Mouse (Mus musculus) MEL (cell line): ENCODE data around the gene Recql5. TPM values are rescaled to one million over a fixed set of nuclear protein-coding genes. Genes with fewer than 3 reads are reported as not detected.

Experiments
- DNase-seq: peaks from one replicate; pipeline ENCODE4 v3.0.0; 2011; ENCODE audit warnings: low read depth, low spot score
- H3K27ac ChIP-seq: 2 replicates; pipeline ENCODE4 v1.5.1; 2012; ENCODE audit warnings: low read depth, mild to moderate bottlenecking, control low read depth, low read length, moderate library complexity; ENCODE audit not compliant: control insufficient read depth
- H3K27me3 ChIP-seq, 2 experiments: fragments of 150-350 bp in 1 of 2; sonication (generic) in 1 of 2; 2 replicates each; pipeline ENCODE4 v1.6.1; 2012; ENCODE audit warnings: low read length in 2 of 2, mild to moderate bottlenecking in 2 of 2, improper control_type of control experiment in 1 of 2, moderate library complexity in 1 of 2; ENCODE audit not compliant: insufficient read depth in 2 of 2, control insufficient read depth in 1 of 2
- H3K36me3 ChIP-seq, 2 experiments: 2 replicates each; pipeline ENCODE4 v1.6.1; 2012 to 2014; ENCODE audit warnings: low read length in 2 of 2, improper control_type of control experiment in 1 of 2, inconsistent platforms in 1 of 2, mild to moderate bottlenecking in 1 of 2; ENCODE audit not compliant: insufficient read depth in 2 of 2, control insufficient read depth in 1 of 2
- H3K4me1 ChIP-seq, 2 experiments: fragments of 150-350 bp in 1 of 2; sonication (generic) in 1 of 2; 2 replicates each; pipeline ENCODE4 v1.6.1; 2012; ENCODE audit warnings: low read length in 2 of 2, improper control_type of control experiment in 1 of 2, mild to moderate bottlenecking in 1 of 2; ENCODE audit not compliant: insufficient read depth in 2 of 2, control insufficient read depth in 1 of 2
- H3K4me3 ChIP-seq, 2 experiments: fragments of 150-350 bp in 1 of 2; sonication (generic) in 1 of 2; 2 replicates each; pipeline ENCODE4 v1.5.1; 2012; ENCODE audit warnings: low read depth in 2 of 2, low read length in 2 of 2, mild to moderate bottlenecking in 2 of 2, moderate library complexity in 2 of 2, control low read depth in 1 of 2, improper control_type of control experiment in 1 of 2; ENCODE audit not compliant: control insufficient read depth in 1 of 2, insufficient read depth in 1 of 2
- H3K79me2 ChIP-seq: 2 replicates; pipeline ENCODE4 v1.6.1; 2012; ENCODE audit warnings: mild to moderate bottlenecking, low read length, moderate library complexity; ENCODE audit not compliant: control insufficient read depth, poor library complexity, insufficient read depth
- H3K9ac ChIP-seq: 2 replicates; pipeline ENCODE4 v1.6.1; 2012; ENCODE audit warnings: low read depth, mild to moderate bottlenecking, control low read depth, low read length, moderate library complexity; ENCODE audit not compliant: control insufficient read depth, poor library complexity, severe bottlenecking
- H3K9me3 ChIP-seq: fragments of 150-350 bp; sonication (generic); replicated peaks from 2 replicates; pipeline ENCODE4 v1.6.1; 2012; ENCODE audit warnings: mild to moderate bottlenecking, low read length, improper control_type of control experiment, moderate library complexity; ENCODE audit not compliant: insufficient read depth
- BHLHE40 ChIP-seq: IDR thresholded peaks from 2 replicates; pipeline ENCODE4 v1.6.1; 2012; ENCODE audit warnings: low read depth, mild to moderate bottlenecking, inconsistent platforms, low read length, improper control_type of control experiment, borderline replicate concordance
- CHD1 ChIP-seq: IDR thresholded peaks from 2 replicates; pipeline ENCODE4 v1.6.1; 2012; ENCODE audit warnings: low read depth, mild to moderate bottlenecking, inconsistent platforms, low read length, improper control_type of control experiment
- E2F4 ChIP-seq: IDR thresholded peaks from 2 replicates; pipeline ENCODE4 v1.6.1; 2011; ENCODE audit warnings: low read depth, low read length, improper control_type of control experiment, borderline replicate concordance
- ELF1 ChIP-seq: IDR thresholded peaks from 2 replicates; pipeline ENCODE4 v1.6.1; 2014; ENCODE audit warnings: low read depth, mild to moderate bottlenecking, inconsistent platforms, low read length, improper control_type of control experiment, moderate library complexity
- HCFC1 ChIP-seq: IDR thresholded peaks from 2 replicates; pipeline ENCODE4 v1.6.1; 2012; ENCODE audit warnings: low read depth, mild to moderate bottlenecking, inconsistent platforms, low read length, improper control_type of control experiment, moderate library complexity
- JUND ChIP-seq: IDR thresholded peaks from 2 replicates; pipeline ENCODE4 v1.6.1; 2011; ENCODE audit warnings: low read depth, mild to moderate bottlenecking, improper control_type of control experiment, low read length
- KAT2A ChIP-seq: conservative IDR thresholded peaks from 2 replicates; pipeline ENCODE4 v1.6.1; 2012; ENCODE audit warnings: low read depth, low read length, improper control_type of control experiment, inconsistent platforms
- MXI1 ChIP-seq: IDR thresholded peaks from 2 replicates; pipeline ENCODE4 v1.6.1; 2011; ENCODE audit warnings: mild to moderate bottlenecking, low read depth, low read length, improper control_type of control experiment
- NELFE ChIP-seq: IDR thresholded peaks from 2 replicates; pipeline ENCODE4 v1.6.1; 2011; ENCODE audit warnings: low read depth, low read length, improper control_type of control experiment
- TBP ChIP-seq: IDR thresholded peaks from 2 replicates; pipeline ENCODE4 v1.8.0; 2011; ENCODE audit warnings: low read depth, low read length, improper control_type of control experiment
- UBTF ChIP-seq: IDR thresholded peaks from 2 replicates; pipeline ENCODE4 v1.6.1; 2012; ENCODE audit warnings: low read depth, mild to moderate bottlenecking, inconsistent platforms, low read length, improper control_type of control experiment, moderate library complexity, borderline replicate concordance; ENCODE audit not compliant: insufficient read depth
- USF1 ChIP-seq: IDR thresholded peaks from 2 replicates; pipeline ENCODE4 v1.6.1; 2014; ENCODE audit warnings: low read depth, mild to moderate bottlenecking, inconsistent platforms, low read length, improper control_type of control experiment, moderate library complexity
- ZC3H11A ChIP-seq: IDR thresholded peaks from 2 replicates; pipeline ENCODE4 v1.6.1; 2012; ENCODE audit warnings: low read depth, mild to moderate bottlenecking, inconsistent platforms, low read length, improper control_type of control experiment
- polyA plus RNA-seq, 2 experiments: library from polyadenylated mRNA; stranded (reverse) in 1 of 2; unstranded in 1 of 2; fragments of >175 nt in 1 of 2; fragments of >200 nt in 1 of 2; gene quantifications; 2 replicates each; pipeline versions ENCODE4 v1.2.1 to v1.2.4; 2012; ENCODE audit warnings: low replicate concordance in 2 of 2, low read depth in 1 of 2; ENCODE audit not compliant: insufficient read length in 2 of 2, insufficient read depth in 1 of 2, missing spikeins in 1 of 2
- total RNA-seq: library from RNA; depleted of rRNA; stranded (reverse); fragments of 300-350 nt; gene quantifications from 2 replicates; pipeline ENCODE4 v1.2.3, GENCODE M21; 2012

Recql5 gene
- total and polyA plus RNA-seq, 3 experiments = 20.3 to 21.5 TPM; not detected in 1

DNA sequence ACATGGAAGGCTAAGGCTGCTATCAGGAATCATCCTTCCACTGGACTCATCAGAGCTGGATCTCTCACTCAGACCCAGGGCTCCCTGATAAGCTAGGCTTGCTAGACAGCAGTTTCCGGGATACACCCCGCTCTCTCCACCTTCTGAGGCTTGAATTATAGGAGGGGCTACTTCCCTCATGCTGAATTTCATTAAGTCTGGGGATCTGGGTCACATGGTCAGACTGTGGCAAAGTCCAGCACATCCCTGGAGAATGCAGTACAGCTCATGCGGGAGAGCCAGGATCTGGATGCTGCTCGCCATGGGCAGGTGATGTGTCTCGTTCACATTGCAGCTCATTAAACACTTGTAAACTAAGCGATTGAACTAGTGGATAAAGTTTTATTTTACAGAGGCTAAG is 37.7 kb upstream of the Recql5 start:
- Histone ChIP-seq H3K4me1 (peaks cover 0 to 14% of the 10 kb centered on the region in 2 experiments; a peak in 3 of 4 replicates), H3K79me2 (no peaks in the 10 kb centered on the region), H3K27ac (no peak overlapping the region), H3K27me3 (no peaks in the 10 kb centered on the region), H3K4me3 (no peak overlapping the region), H3K9ac (no peak overlapping the region), H3K36me3 (peaks cover 0 to 10% of the 10 kb centered on the region in 2 experiments; a peak in 2 of 4 replicates), H3K9me3 (no peaks in the 10 kb centered on the region)
- peak; percentile 46; the same call in 1 of the 2 replicates for TF ChIP-seq USF1
- TF ChIP-seq KAT2A = no peak
- no peak for DNase-seq

DNA sequence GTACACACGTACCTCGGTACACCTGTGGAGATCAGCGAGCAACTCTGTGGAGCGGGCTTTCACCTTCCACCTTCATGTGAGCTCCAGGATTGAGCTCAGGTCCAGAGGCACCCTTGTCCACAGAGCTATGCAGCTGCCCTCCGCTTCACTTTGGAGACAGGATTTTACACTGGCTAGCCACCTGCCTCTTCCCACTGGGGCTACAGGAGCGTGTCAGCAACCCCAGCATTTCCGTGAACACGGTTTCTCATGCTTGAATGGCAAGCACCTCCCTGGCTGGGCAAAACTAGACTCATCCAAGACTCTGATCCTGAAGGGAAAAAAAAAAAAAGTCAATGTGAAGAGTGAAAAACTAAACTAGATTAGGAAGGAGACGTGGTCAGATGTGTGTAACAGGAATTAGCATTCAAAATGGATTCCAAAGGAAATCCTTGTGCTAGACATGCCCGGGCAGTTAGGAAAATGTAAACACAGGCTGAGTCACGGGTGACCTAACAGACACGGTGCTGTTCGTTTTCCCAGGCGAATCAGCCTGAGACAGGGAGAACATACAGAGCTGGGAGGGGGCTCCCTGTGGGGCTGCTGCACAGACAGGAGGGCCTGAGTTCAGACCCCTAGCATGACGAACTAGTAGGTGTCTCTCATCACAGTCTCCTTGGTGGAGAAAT is 36.9 kb upstream of the Recql5 start:
- Histone ChIP-seq H3K27me3 (no peaks in the 10 kb centered on the region), H3K79me2 (no peaks in the 10 kb centered on the region), H3K9ac (no peak overlapping the region), H3K9me3 (no peaks in the 10 kb centered on the region), H3K4me1 (peaks cover 0 to 14% of the 10 kb centered on the region in 2 experiments; a peak in 3 of 4 replicates), H3K36me3 (peaks cover 0 to 10% of the 10 kb centered on the region in 2 experiments; a peak in 2 of 4 replicates), H3K27ac (no peak overlapping the region), H3K4me3 (no peak overlapping the region)
- no peak for DNase-seq
- no peak for TF ChIP-seq UBTF
- TF ChIP-seq CHD1 = no peak
- no peak for TF ChIP-seq E2F4
- TF ChIP-seq MXI1 = no peak
- TF ChIP-seq TBP = no peak
- no peak for TF ChIP-seq ZC3H11A
- no peak for TF ChIP-seq NELFE
- no peak for TF ChIP-seq BHLHE40
- TF ChIP-seq ELF1 = no peak
- no peak for TF ChIP-seq JUND
- TF ChIP-seq HCFC1 = no peak
